17 mouse cellular contexts compared by ENCODE assay signal in genomic region chr3:40683171-40683570, GRCm38 (mm10). TPM values are rescaled to one million over a fixed set of nuclear protein-coding genes. Genes with fewer than 3 reads are reported as not detected.
DNase-seq lines count a peak whose midpoint lies in the region; ATAC-seq and TF ChIP-seq lines count a peak whose summit lies in the region.
"Had no signal": no experiment of that assay in that cellular context is flagged by ENCODE, and none has a peak within 500 bp of the region (broad histone marks: within the 10 kb centered on the region; RNA-seq: fewer than 3 reads in every experiment).

No protein-coding gene starts in this region.

- H3K27me3 ChIP-seq in heart, embryonic 10.5 days (ENCODE audit: insufficient read depth, poor library complexity, severe bottlenecking) = no peaks in the 10 kb centered on the region
- H3K27me3 ChIP-seq in megakaryocyte, embryonic 14.5 days (replicated peaks) = no peaks in the 10 kb centered on the region
- no peaks in the 10 kb centered on the region for H3K27me3 ChIP-seq in cerebellum, adult 2 months (ENCODE audit: control insufficient read depth, insufficient read depth, low read length)
- no peaks in the 10 kb centered on the region for H3K27me3 ChIP-seq in heart, postnatal 0 days (ENCODE audit: control insufficient read depth, insufficient read depth, low read length)
- H3K27me3 ChIP-seq in intestine, embryonic 15.5 days (replicated peaks) = no peaks in the 10 kb centered on the region
- H3K27me3 ChIP-seq in midbrain, embryonic 16.5 days (ENCODE audit: control insufficient read depth, insufficient read depth, low read depth, low read length) = no peaks in the 10 kb centered on the region
- H3K27me3 ChIP-seq: limb, embryonic 12.5 days had no signal

- peaks cover 53% of the 10 kb centered on the region for H3K4me1 ChIP-seq in heart, embryonic 10.5 days
- peaks cover 12% of the 10 kb centered on the region for H3K4me1 ChIP-seq in megakaryocyte, embryonic 14.5 days
- H3K4me1 ChIP-seq in cerebellum, adult 2 months (ENCODE audit: control insufficient read depth, insufficient read depth, low read length) = peaks cover 12% of the 10 kb centered on the region
- H3K4me1 ChIP-seq in heart, postnatal 0 days (ENCODE audit: control insufficient read depth, insufficient read depth) = peaks cover 34% of the 10 kb centered on the region
- H3K4me1 ChIP-seq in intestine, embryonic 15.5 days (replicated peaks) = no peaks in the 10 kb centered on the region; the same call in 1 of the 2 replicates
- H3K4me1 ChIP-seq in midbrain, embryonic 16.5 days (ENCODE audit: control insufficient read depth, insufficient read depth, low read length) = peaks cover 12% of the 10 kb centered on the region

- no peak for TF ChIP-seq EP300 in heart, postnatal 0 days (IDR thresholded peaks at IDR 0.05; ENCODE audit: low read depth)

- H3K9me3 ChIP-seq in heart, embryonic 10.5 days = no peaks in the 10 kb centered on the region
- H3K9me3 ChIP-seq in megakaryocyte, embryonic 14.5 days = no peaks in the 10 kb centered on the region
- H3K9me3 ChIP-seq in heart, postnatal 0 days (replicated peaks; ENCODE audit: control insufficient read depth, low read length) = no peaks in the 10 kb centered on the region
- H3K9me3 ChIP-seq in intestine, embryonic 15.5 days = no peaks in the 10 kb centered on the region
- no peaks in the 10 kb centered on the region for H3K9me3 ChIP-seq in midbrain, embryonic 16.5 days (replicated peaks; ENCODE audit: control insufficient read depth, low read length, poor library complexity, severe bottlenecking)
- H3K9me3 ChIP-seq: limb, embryonic 12.5 days had no signal

- ATAC-seq in megakaryocyte, adult 5-6 weeks (ENCODE audit: poor library complexity, severe bottlenecking) = no peak
- ATAC-seq in heart, postnatal 0 days (ENCODE audit: insufficient read depth, low read depth) = peak; percentile 22; the same call in 1 of the 2 replicates
- no peak for ATAC-seq in intestine, embryonic 15.5 days
- ATAC-seq in midbrain, embryonic 16.5 days = no peak
- ATAC-seq: CD4-positive, CD25-positive, alpha-beta regulatory T cell, adult 4 months had no signal

- 87% methylated on average over 18 of the region's 18 CpGs for WGBS in heart, embryonic 10.5 days
- WGBS in cerebellum, adult 2 months = 10% methylated on average over 18 of the region's 18 CpGs
- WGBS in heart, postnatal 0 days = 70% methylated on average over 18 of the region's 18 CpGs
- 92% methylated on average over 18 of the region's 18 CpGs for WGBS in intestine, embryonic 15.5 days
- WGBS in midbrain, embryonic 16.5 days = 86% methylated on average over 17 of the region's 18 CpGs

- no peak for TF ChIP-seq POLR2A in cerebellum, adult 2 months (IDR thresholded peaks at IDR 0.05; ENCODE audit: borderline replicate concordance, insufficient read depth, low read length)

- no peak for TF ChIP-seq CTCF in cerebellum, adult 2 months (IDR thresholded peaks at IDR 0.05; ENCODE audit: borderline replicate concordance, insufficient read depth, low read depth, low read length)
- TF ChIP-seq CTCF in heart, postnatal 0 days (IDR thresholded peaks at IDR 0.05; ENCODE audit: low read depth) = no peak

- H3K9ac ChIP-seq in heart, postnatal 0 days (replicated peaks; ENCODE audit: low read depth, low read length) = no peak overlapping the region
- H3K9ac ChIP-seq in intestine, embryonic 15.5 days = no peak overlapping the region
- H3K9ac ChIP-seq in midbrain, embryonic 16.5 days (ENCODE audit: low read depth, low read length) = no peak overlapping the region
- H3K9ac ChIP-seq: limb, embryonic 12.5 days had no signal

- no peak overlapping the region for H3K4me3 ChIP-seq in heart, embryonic 10.5 days
- peak overlapping the region; percentile 48 for H3K4me3 ChIP-seq in megakaryocyte, embryonic 14.5 days (replicated peaks)
- peak overlapping the region; percentile 17 for H3K4me3 ChIP-seq in cerebellum, adult 2 months (replicated peaks; ENCODE audit: insufficient read depth, low read depth, low read length)
- H3K4me3 ChIP-seq in heart, postnatal 0 days (ENCODE audit: low read depth, low read length) = 0 out of 2 replicates have a peak overlapping the region, but pooled peaks have one; percentile 8
- H3K4me3 ChIP-seq in intestine, embryonic 15.5 days (replicated peaks) = no peak overlapping the region
- H3K4me3 ChIP-seq in midbrain, embryonic 16.5 days (ENCODE audit: low read depth, low read length) = no peak overlapping the region
- H3K4me3 ChIP-seq: heart, adult 2 months; limb, embryonic 12.5 days had no signal

- 0 out of 2 replicates have a peak, but pooled peaks cover 3% of the 10 kb centered on the region for H3K36me3 ChIP-seq in heart, embryonic 10.5 days
- H3K36me3 ChIP-seq in megakaryocyte, embryonic 14.5 days (replicated peaks; ENCODE audit: low read length) = no peaks in the 10 kb centered on the region
- H3K36me3 ChIP-seq in heart, postnatal 0 days (replicated peaks; ENCODE audit: control insufficient read depth, insufficient read depth, low read length) = no peaks in the 10 kb centered on the region
- no peaks in the 10 kb centered on the region for H3K36me3 ChIP-seq in intestine, embryonic 15.5 days
- H3K36me3 ChIP-seq in midbrain, embryonic 16.5 days (ENCODE audit: control insufficient read depth, insufficient read depth, low read length) = peaks cover 2% of the 10 kb centered on the region; the same call in 1 of the 2 replicates

- no peak overlapping the region for H3K4me2 ChIP-seq in heart, postnatal 0 days (ENCODE audit: low read depth, low read length)
- no peak overlapping the region for H3K4me2 ChIP-seq in intestine, embryonic 15.5 days (replicated peaks)
- H3K4me2 ChIP-seq in midbrain, embryonic 16.5 days (ENCODE audit: low read length) = no peak overlapping the region
- H3K4me2 ChIP-seq: limb, embryonic 12.5 days had no signal

- intact Hi-C loops in heart, postnatal 10 days (cut with DNase I) = no loop called here

- no peak for DNase-seq in heart, embryonic 10.5 days (ENCODE audit: low spot score)
- no peak for DNase-seq in heart, postnatal 10 days
- DNase-seq in cerebellum, adult 2 months = peak; percentile 53 to 57
- DNase-seq in heart, postnatal 0 days (ENCODE audit: low spot score) = no peak
- DNase-seq: kidney, postnatal 36 days; layer of hippocampus, postnatal 36 days; thymus, postnatal 4 days had no signal

- H3K27ac ChIP-seq in heart, embryonic 10.5 days = peak overlapping the region; percentile 81
- H3K27ac ChIP-seq in cerebellum, adult 2 months (ENCODE audit: insufficient read depth, low read length) = no peak overlapping the region
- H3K27ac ChIP-seq in heart, postnatal 0 days (ENCODE audit: low read depth) = peak overlapping the region; percentile 76
- no peak overlapping the region for H3K27ac ChIP-seq in intestine, embryonic 15.5 days
- no peak overlapping the region for H3K27ac ChIP-seq in midbrain, embryonic 16.5 days (ENCODE audit: low read length)
- H3K27ac ChIP-seq: limb, embryonic 12.5 days; macrophage; stomach, postnatal 0 days had no signal

RNA-seq across cellular contexts. Expression of gene Slc25a31, which starts 25.5 kb away (rescaled TPM):
- polyA plus RNA-seq in heart, embryonic 10.5 days (2016; fragmentation: Nextera tagmentation; extraction: Ambion mirVana) = 0.21 and 0.35 TPM in 2 replicates
- total RNA-seq in heart, postnatal 10 days (2021) = under 1 TPM; 0.35 to 0.38 TPM
- polyA plus RNA-seq in megakaryocyte, embryonic 14.5 days (2012; ENCODE audit: insufficient read depth, low replicate concordance) = not detected in 2 replicates
- total RNA-seq in megakaryocyte, adult 5-6 weeks (2015) = not detected in 2 replicates
- not detected in 2 replicates for total RNA-seq in megakaryocyte, adult 5-6 weeks (2017)
- polyA plus RNA-seq in cerebellum, adult 2 months (2012; rRNA removed) = 0.15 TPM in 1 of 2 replicates, not detected in the other
- total RNA-seq in heart, postnatal 0 days (2014; rRNA removed; ENCODE audit: low replicate concordance) = 0.93 TPM in 1 of 2 replicates, not detected in the other
- 0.73 and 0.86 TPM in 2 replicates for polyA plus RNA-seq in heart, postnatal 0 days (2015; fragmentation: Nextera tagmentation; extraction: Ambion mirVana)
- 0.15 TPM in 1 of 2 replicates, not detected in the other for polyA plus RNA-seq in intestine, embryonic 15.5 days (2015; fragmentation: Nextera tagmentation; extraction: Ambion mirVana)
- 0.28 and 0.29 TPM in 2 replicates for polyA plus RNA-seq in midbrain, embryonic 16.5 days (2015; fragmentation: Nextera tagmentation; extraction: Ambion mirVana)
- polyA plus RNA-seq: CD4-positive, CD25-positive, alpha-beta regulatory T cell, adult 4 months; liver, embryonic 16.5 days; stomach, postnatal 0 days had no signal

Comparison
In these comparisons a context has a peak if more than half of its experiments do, and no peak if none do; other contexts are left out.
1. H3K4me3 ChIP-seq: peak in megakaryocyte, embryonic 14.5 days (single experiment), cerebellum, adult 2 months (single experiment) and heart, postnatal 0 days (single experiment); none in heart, embryonic 10.5 days (single experiment), intestine, embryonic 15.5 days (single experiment) and midbrain, embryonic 16.5 days (single experiment).
2. DNase-seq: peak in cerebellum, adult 2 months (2 of 2); none in heart, embryonic 10.5 days (single experiment), heart, postnatal 10 days (0 of 2) and heart, postnatal 0 days (single experiment).
3. H3K27ac ChIP-seq: peak in heart, embryonic 10.5 days (single experiment) and heart, postnatal 0 days (single experiment); none in cerebellum, adult 2 months (single experiment), intestine, embryonic 15.5 days (single experiment) and midbrain, embryonic 16.5 days (single experiment).